Mouse (Mus musculus): ENCODE results near the gene Grwd1. TPM values are rescaled to one million over a fixed set of nuclear protein-coding genes. Genes with fewer than 3 reads are reported as not detected.

Grwd1 gene
- polyA plus RNA-seq, 1 experiment = 110 TPM

GRCm38 (mm10) chr7:45775237-45775636 lies 55.5 kb downstream of the Grwd1 start:
- no peaks in the 10 kb centered on the region for H3K79me2 ChIP-seq (ENCODE audit: control insufficient read depth, insufficient read depth)
- H3K4me3 ChIP-seq (ENCODE audit: insufficient read depth, poor library complexity, severe bottlenecking) = no peak overlapping the region
- H3K27me3 ChIP-seq (ENCODE audit: control insufficient read depth, insufficient read depth, insufficient read length) = peaks cover 22% of the 10 kb centered on the region
- H3K79me3 ChIP-seq (ENCODE audit: low read depth) = no peaks in the 10 kb centered on the region
- TF ChIP-seq FOSL1 (IDR thresholded peaks at IDR 0.05; ENCODE audit: insufficient read depth, low read length, poor library complexity, severe bottlenecking) = no peak
- no peak for TF ChIP-seq USF1 (IDR thresholded peaks at IDR 0.05; ENCODE audit: low read depth)
- no peak for TF ChIP-seq CEBPB (IDR thresholded peaks at IDR 0.05; ENCODE audit: low read depth)
- no peak for TF ChIP-seq MYOD1 (IDR thresholded peaks at IDR 0.05; ENCODE audit: control insufficient read depth, insufficient read length, low read depth)
- TF ChIP-seq CTCF (IDR thresholded peaks at IDR 0.05; ENCODE audit: control insufficient read depth, insufficient read depth, insufficient read length) = no peak
- TF ChIP-seq MYOG (IDR thresholded peaks at IDR 0.05; ENCODE audit: control insufficient read depth, extremely low read depth, insufficient read length) = no peak
- TF ChIP-seq MAX (IDR thresholded peaks at IDR 0.05) = no peak
- no peak overlapping the region for H3ac ChIP-seq (ENCODE audit: control insufficient read depth, insufficient read length, low read depth)
- no peaks in the 10 kb centered on the region for H3K36me3 ChIP-seq (ENCODE audit: control insufficient read depth, insufficient read depth)

Other genes with a start within 250 kb of the Grwd1 start
- gene Fgf21, start 215.5 kb downstream of the Grwd1 start, polyA plus RNA-seq (2012; fragmentation: generic; extraction: Trizol) = 0.97 TPM
- gene Fut1, start 213.7 kb downstream of the Grwd1 start, polyA plus RNA-seq (2012; fragmentation: generic; extraction: Trizol) = 0.04 TPM
- gene Izumo1, start 209.1 kb downstream of the Grwd1 start, polyA plus RNA-seq (2012; fragmentation: generic; extraction: Trizol) = not detected
- gene Rasip1, start 203.5 kb downstream of the Grwd1 start, polyA plus RNA-seq (2012; fragmentation: generic; extraction: Trizol) = not detected
- 0.48 TPM for gene Mamstr, start 191.0 kb downstream of the Grwd1 start, polyA plus RNA-seq (2012; fragmentation: generic; extraction: Trizol)
- gene Fut2, start 164.6 kb downstream of the Grwd1 start, polyA plus RNA-seq (2012; fragmentation: generic; extraction: Trizol) = 0.01 TPM
- gene Ntn5, start 146.9 kb downstream of the Grwd1 start, polyA plus RNA-seq (2012; fragmentation: generic; extraction: Trizol) = 0.04 TPM
- gene Sec1, start 136.5 kb downstream of the Grwd1 start, polyA plus RNA-seq (2012; fragmentation: generic; extraction: Trizol) = 0.18 TPM
- gene Car11, start 131.1 kb downstream of the Grwd1 start, polyA plus RNA-seq (2012; fragmentation: generic; extraction: Trizol) = 0.44 TPM
- 5.6 TPM for gene Dbp, start 125.9 kb downstream of the Grwd1 start, polyA plus RNA-seq (2012; fragmentation: generic; extraction: Trizol)
- gene Rpl18, start 115.5 kb downstream of the Grwd1 start, polyA plus RNA-seq (2012; fragmentation: generic; extraction: Trizol) = 4,453 TPM
- 16.9 TPM for gene Sphk2, start 112.9 kb downstream of the Grwd1 start, polyA plus RNA-seq (2012; fragmentation: generic; extraction: Trizol)
- gene Fam83e, start 109.7 kb downstream of the Grwd1 start, polyA plus RNA-seq (2012; fragmentation: generic; extraction: Trizol) = 0.48 TPM
- 0.33 TPM for gene Spaca4, start 105.1 kb downstream of the Grwd1 start, polyA plus RNA-seq (2012; fragmentation: generic; extraction: Trizol)
- gene Lmtk3, start 47.2 kb downstream of the Grwd1 start, polyA plus RNA-seq (2012; fragmentation: generic; extraction: Trizol) = 0.27 TPM
- 0.13 TPM for gene Sult2b1, start 46.3 kb downstream of the Grwd1 start, polyA plus RNA-seq (2012; fragmentation: generic; extraction: Trizol)
- 175 TPM for gene Cyth2, start 16.4 kb downstream of the Grwd1 start, polyA plus RNA-seq (2012; fragmentation: generic; extraction: Trizol)
- gene Kcnj14, start 6.2 kb downstream of the Grwd1 start, polyA plus RNA-seq (2012; fragmentation: generic; extraction: Trizol) = 0.22 TPM
- gene Kdelr1, start 41.8 kb upstream of the Grwd1 start, polyA plus RNA-seq (2012; fragmentation: generic; extraction: Trizol) = 122 TPM
- gene Grin2d, start 47.4 kb upstream of the Grwd1 start, polyA plus RNA-seq (2012; fragmentation: generic; extraction: Trizol) = 1.1 TPM
- 0.15 TPM for gene Syngr4, start 65.8 kb upstream of the Grwd1 start, polyA plus RNA-seq (2012; fragmentation: generic; extraction: Trizol)
- 21.9 TPM for gene Tmem143, start 66.0 kb upstream of the Grwd1 start, polyA plus RNA-seq (2012; fragmentation: generic; extraction: Trizol)
- gene Emp3, start 90.5 kb upstream of the Grwd1 start, polyA plus RNA-seq (2012; fragmentation: generic; extraction: Trizol) = 705 TPM
- 2.6 TPM for gene Ccdc114, start 93.1 kb upstream of the Grwd1 start, polyA plus RNA-seq (2012; fragmentation: generic; extraction: Trizol)
- not detected for gene Abcc6, start 199.4 kb upstream of the Grwd1 start, polyA plus RNA-seq (2012; fragmentation: generic; extraction: Trizol)
- 67.6 TPM for gene Nomo1, start 202.8 kb upstream of the Grwd1 start, polyA plus RNA-seq (2012; fragmentation: generic; extraction: Trizol)